Mouse (Mus musculus) retina, postnatal 7 days (tissue): ENCODE data around the gene Adnp.
A peak's percentile ranks its signal among the peaks of the same experiment; 100 is the strongest.

Source experiments
- DNase-seq: peaks from one replicate; pipeline ENCODE4 v3.0.0-alpha.2; 2012; ENCODE audit warnings: low read depth, low spot score

Gene Adnp

DNA sequence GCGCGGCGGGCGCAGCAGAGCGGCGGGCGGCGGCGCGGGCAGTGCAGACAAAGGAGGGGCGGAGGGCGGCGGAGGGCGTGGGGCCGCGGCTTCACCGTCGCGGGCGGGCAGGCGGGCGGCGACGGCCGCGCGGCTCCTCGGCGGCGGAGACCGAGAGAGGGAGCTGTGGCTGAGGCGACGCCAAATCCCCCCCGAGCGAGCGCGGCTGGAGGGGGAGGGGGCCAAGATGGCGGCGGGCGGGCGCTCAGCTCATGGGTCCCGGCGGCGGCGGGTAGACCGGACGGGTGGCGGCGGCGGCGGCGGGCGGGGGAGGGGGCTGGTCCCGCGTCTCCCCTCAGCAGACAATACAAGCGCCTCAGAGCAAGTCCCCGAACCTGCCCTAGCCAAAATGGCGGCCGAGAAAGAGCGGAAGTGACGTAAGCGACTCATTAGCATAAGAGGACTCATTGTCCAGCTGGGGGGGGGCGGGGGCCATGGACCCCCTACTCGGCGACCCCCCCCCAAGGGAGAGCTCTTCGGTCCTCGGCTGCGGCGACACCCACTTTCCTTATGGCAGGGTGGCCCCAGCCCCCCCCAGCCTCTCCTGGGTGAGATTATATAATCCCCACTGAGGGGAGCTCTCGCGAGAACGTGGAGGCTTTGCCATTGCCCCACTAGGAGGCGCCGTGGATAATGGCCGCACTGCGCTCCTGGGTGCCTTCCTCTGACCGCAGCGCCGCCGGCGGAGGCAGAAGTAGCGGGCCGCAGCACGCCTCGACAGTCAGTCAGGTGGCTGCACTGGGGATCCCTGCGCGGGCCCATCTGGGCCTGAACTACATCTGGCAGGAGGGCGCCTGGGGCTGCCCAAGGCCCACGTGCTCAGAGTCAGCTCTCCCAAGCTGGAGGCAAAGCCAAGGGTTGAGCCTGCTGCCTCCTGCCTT lies at the start of gene Adnp:
Gene Adnp (minus strand): TSS at position 388 of the 920 bp plus-strand sequence.
- DNase-seq: peak; percentile 97

DNA sequence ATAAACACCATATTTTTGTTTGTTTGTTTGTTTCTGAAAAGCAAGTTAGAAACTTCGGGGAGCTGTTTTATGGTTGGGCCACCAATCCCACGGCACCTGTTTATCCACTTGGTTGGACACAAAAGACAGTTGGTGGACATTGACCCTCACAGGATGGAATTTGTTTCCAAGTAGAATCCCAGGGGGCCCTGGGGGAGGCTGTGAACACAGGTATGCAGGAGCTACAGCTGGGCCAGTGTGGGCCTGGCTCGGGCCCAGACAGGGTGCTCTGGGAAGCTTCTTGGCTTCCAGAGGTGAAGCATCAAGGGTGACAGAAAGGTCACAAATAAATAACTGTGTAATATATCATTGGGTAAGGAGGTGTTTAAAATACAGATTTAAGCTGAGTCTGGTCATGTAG lies 49.6 kb upstream of the Adnp start:
- DNase-seq: no peak

DNA sequence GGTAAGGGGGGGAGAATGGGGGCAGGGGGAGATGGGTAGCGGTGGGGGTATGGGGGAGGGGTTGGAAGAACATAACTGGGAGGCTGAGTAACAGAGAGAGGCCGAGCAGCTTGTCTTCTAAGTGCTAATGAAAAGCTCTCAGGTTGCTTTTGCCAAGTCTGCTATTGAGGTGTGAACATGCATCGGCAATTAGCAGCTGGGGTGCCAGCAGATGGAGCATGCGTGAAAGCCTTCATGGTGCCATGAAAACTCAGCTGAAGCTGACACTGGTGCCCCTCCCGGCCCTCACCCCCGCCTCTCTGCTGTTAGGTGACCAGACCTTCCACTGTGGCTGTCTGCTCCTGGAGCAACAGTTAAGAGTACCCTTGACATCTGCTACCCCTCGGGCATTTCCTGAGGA lies 46.9 kb upstream of the Adnp start:
- DNase-seq: no peak

DNA sequence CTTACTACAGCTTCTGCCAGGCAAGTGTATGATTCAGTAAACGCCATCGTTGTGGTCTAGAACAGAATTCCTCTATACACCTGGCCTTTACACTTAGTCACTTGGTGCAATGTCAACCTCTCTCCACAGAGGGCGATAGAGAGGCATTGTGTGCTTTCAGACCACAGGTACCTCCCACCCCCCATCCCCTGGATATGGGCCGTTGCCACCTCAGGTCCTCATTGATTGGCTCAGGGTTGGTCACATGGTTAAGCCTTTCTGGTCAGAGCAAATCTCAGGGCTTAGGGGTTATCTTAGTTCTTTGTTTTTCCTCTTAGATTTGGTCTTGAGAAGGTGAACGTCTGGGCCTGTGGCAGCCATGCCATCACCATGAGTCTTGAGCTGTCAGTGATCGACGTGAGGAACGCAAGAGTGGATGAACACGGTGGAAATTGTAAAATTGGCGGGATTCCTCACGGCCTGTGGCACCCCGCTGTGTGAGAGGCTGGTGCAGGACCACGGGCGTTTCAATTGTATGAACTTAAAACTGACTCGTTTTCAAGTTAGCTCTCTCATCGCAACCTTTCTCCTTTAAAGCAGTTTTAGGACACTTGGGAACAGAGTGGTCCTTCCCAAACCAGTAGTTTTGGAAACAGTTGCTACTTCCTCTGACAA lies 45.9 kb upstream of the Adnp start:
- peak; percentile 69 for DNase-seq

DNA sequence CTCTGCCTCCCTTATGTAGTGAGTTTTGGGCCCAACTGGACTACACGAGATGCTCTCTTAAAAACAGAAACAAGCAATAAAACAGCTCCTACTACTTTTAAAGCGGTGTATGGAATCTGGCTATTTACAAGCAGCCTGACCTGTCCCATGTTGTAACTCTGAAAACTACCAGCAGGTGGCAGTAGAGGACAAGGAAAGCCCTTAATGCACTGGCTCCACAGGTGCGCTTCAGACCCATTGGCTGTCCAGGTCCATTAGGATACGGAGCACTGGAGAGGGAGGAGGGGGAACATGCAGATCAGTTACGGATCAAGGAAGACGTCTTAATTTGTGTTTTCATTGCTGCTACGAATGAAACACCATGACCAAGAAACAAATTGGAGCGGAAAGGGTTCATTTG lies 43.4 kb upstream of the Adnp start:
- peak; percentile 85 for DNase-seq

DNA sequence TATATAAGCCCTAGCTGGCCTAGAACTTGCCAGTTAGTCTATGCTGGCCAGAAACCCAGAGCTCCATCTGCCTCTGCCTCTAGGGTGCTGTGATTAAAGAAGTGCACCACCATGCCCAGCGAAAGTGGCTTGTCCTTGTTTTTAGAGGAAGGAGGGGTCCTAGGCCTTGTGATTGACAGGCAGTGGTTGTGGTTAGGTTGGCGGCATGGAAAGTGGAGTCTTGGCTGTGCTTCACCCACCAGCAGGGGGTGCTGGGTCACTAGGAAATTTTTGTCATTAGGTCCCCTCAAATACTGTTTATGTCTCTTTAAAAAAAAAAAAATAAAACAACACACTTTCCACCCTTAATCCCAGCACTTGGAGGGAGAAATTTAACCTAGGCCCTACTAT lies 41.9 kb upstream of the Adnp start:
- DNase-seq: no peak

DNA sequence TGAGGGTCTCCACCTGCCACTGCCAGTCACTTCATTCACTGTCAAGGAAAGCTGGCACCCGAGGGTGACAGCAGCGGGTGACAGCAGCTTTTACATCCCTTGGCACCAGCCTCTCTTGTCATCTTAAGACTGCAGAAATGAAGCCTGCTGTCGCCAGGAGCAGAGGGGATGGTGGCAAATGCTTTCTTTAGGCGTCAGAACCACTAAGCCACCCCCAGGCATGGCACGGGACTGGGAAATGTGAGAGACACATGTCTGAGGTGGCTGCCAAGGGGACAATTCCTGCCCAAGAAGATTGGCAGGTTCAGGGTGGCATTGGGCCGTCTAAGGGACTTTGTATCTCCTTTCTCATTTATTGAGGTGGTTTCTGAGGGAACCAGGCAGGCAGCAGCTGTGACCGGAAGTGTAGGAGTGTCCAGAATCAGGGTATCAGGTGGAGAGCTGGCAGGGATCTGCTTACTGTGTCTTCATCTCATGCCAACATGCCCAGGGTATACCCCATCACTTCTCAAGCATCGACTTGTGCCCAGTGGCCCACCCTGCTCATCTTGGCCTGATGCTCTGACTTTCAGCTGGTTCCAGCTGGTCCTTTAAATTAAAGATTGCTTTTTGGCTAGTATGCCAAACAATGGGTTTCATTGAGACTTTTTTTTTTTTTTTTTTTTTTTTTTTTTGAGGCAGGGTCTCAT lies 41.4 kb upstream of the Adnp start:
- DNase-seq: no peak

DNA sequence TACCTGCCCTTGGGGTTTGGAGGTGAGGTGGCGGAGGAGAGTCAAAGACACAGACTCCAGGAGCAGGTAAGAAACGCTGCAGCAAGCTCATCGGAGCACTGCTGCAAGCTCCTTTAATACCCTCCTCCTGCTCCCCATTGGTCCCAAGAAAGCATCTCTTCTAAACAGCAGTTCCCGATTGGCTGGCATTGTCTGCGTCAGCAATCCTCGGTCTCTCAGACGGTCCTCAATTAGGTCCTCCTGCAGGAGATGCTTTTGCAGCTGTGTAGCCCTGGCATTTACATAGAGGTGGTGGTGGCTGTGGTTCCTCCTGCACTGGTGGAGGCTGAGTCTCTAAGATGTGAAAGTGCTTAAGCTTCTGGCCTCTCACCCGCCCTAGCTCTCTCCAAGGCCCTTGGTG lies 38.7 kb upstream of the Adnp start:
- no peak for DNase-seq

DNA sequence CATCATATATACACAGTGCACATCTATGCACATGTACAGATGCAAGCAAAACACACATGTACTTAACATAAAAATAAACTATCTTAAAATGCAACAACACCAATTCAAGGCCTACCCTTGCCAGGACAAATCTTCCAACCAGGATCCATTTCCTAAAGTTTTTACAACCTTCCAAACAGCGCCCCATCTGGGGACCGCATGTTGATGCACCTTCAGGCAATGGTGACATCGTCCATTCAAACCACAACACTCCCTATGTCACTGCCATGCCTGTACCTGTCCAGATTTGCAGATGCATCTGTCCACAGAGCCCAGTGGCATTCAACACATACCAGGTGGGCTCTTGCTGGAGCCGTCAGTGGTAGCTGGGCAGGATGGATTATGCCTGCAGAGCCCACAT lies 36.4 kb upstream of the Adnp start:
- DNase-seq: no peak

DNA sequence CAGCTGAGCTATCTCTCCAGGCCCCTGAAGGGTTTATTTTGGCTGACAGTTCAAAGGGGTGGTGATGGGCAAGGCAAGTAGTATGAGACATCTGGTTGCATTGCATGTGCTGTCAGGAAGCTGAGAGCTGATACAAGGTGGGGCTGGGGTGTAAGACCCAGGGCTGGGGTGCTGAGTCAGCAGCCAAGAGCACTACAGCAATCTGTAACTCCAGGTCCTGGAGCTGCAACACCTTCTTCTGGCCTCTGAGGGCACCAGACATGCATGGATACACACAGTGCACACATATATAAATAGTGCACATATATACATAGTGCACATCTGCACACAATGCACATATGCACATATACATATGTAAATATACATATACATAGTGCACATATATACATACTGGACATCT lies 35.9 kb upstream of the Adnp start:
- no peak for DNase-seq

DNA sequence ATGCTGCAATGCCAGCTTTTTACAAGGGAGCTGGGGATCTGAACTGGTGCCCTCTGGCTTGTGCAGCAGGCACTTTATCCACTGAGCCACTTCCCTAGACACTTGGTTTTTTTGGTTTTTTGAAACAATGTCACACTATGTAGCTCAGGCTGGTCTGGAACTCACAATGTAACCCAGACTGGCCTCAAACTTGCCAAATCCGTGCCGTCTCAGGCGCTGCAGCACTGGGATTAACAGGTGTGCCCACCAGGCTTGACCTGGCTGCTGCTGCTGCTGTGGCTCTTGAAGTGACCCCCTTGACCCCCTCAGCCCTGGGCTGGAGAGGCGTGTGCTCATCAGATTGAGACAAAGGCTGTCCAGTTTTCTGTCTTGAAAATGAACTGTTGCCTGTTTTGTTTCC lies 31.4 kb upstream of the Adnp start:
- no peak for DNase-seq

DNA sequence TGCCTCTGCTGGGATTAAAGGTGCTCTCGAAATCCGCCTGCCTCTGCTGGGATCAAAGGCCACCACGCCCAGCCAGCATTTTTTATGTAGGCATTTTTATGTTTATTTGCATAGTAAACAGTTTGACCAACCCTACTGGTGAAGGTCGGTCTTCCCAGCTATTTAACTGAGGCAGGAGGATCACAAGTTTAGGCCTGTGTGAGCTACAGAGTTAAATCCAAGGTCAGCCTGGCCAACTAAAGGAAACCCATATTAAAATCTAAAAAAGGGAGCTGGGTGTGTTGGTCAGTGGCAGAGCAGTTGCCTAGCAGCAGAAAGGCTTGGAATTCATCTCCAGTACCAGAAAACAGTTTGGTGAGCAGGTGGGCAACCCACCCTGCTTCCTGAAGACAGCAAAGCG lies 26.4 kb upstream of the Adnp start:
- no peak for DNase-seq

DNA sequence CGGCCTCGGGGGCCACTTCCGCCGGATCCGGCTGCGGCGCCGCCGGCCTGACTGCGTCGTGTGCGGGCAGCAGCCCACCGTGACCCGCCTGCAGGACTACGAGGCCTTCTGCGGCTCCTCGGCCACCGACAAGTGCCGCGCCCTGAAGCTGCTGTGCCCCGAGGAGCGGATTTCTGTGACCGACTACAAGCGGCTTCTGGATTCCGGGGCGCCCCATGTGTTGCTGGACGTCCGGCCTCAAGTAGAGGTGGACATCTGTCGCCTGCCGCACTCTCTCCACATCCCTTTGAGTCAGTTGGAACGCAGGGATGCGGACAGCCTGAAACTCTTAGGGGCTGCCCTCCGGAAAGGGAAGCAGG lies 24.5 kb upstream of the Adnp start:
- no peak for DNase-seq

DNA sequence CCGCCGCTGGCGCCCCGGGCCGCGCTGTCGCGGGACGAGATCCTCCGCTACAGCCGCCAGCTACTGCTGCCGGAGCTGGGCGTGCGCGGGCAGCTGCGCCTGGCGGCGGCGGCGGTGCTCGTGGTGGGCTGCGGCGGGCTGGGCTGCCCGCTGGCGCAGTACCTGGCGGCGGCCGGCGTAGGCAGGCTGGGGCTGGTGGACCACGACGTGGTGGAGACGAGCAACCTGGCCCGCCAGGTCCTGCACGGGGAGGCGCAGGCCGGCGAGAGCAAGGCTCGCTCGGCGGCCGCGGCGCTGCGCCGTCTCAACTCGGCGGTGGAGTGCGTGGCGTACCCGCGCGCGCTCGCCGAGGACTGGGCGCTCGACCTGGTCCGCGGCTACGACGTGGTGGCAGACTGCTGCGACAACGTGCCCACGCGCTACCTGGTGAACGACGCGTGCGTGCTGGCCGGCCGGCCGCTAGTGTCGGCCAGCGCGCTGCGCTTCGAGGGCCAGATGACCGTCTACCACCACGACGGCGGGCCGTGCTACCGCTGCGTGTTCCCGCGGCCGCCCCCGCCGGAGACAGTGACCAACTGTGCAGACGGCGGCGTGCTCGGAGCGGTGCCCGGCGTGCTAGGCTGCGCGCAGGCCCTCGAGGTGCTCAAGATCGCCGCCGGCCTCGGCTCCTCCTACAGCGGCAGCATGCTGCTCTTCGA lies 24.0 kb upstream of the Adnp start:
- no peak for DNase-seq

DNA sequence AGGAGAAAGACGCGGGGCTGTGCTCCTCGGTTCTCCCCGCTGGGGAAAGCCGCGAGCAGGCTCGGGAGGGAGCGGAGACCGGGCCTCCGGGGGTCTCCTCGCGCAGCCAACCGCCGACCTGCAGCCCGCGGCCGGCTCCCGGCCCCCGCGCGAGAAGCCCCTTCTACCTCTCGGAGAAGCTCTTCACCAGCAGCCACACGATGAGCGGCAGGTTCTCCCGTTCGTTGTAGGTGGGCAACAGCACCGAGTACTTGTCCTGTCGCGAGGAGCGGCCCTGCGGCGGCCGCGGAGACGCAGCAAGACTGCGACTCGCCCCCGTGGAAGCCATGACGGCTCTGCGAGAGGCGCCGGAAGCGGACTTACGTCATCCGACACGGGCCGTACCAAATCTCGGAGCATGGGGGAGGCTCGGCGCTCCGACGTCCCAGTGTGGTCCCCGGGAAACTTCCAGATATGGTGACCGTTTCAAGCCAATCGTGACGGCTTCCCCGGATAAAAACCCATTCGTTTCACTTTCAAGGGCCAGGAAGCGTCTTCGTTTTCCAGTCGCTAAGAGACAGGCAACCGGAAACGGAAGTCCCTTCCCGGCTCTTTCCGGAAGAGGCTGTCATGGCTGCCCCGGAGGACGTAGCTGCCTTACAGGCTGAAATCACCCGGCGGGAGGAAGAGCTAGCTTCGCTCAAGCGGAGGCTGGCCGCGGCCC lies 23.3 kb upstream of the Adnp start, which contains the start of the genes Gm20716, Dpm1 and Mocs3:
Gene Gm20716 (minus strand): TSS at position 339 of the 703 bp plus-strand sequence.
Gene Dpm1 (minus strand): TSS at position 566 of the 703 bp plus-strand sequence.
Gene Mocs3 (plus strand): TSS at position 597 of the 703 bp plus-strand sequence.
- DNase-seq: peak; percentile 86

DNA sequence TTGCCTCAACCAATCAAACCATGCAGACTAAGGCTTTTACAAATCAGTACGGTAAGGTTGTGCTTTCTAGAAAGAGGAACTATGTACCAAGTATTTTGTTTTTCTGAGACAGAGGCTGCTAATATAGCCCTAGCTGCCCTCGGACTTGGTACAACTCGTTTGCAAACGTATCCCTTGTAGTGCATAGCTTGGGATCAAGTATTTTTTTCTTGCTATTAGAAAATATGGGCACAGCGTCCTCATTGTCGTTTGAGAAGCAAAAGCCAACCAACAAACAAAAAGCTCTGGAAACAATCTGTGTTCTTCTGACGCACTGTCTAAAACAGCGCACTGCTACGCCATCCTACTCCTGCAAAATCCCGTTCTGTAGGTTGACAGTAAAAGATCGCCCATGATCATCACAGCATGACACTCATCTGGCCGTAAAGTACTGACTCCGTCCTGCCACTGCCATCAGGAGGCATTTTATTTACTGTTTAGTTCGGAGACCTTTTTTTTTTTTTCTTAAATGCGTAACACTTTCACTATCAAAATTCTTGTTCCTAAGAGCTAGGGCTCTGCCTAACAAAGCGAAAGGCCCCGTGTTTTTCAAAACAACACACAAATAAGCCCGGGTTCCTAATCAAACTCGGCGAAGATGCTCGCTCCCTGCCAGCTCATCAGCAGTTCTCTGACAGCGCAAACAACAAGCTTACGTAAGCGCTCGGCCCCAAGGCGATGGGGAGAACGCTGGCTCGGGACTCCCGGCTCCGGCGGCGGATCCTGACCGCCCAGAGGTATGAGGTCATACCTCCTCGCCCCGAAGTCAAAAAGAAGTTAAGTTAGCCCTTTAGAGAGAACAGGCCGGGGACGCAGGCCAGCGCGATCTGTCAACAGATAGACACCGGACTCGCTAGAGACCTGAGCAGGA lies 22.5 kb upstream of the Adnp start:
- no peak for DNase-seq

DNA sequence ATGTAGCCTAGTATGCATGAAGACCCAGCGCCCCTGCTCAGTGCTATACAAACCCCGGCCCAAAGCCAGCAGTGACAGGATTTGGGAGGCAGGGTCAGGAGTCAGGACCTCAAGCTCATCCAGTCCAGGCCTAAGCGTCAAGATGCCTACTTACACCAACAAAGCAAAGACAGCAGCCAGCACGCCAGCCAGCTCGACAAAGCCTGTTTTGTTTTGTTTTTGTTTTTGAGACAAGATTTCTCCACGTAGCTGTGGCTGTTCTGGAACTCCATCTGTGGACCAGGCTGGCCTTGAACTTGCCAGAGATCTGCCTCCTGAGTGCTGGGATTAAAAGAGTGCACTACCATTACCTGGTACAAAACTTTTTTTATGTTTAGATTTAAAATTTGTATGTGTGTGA lies 16.4 kb upstream of the Adnp start:
- DNase-seq: no peak

DNA sequence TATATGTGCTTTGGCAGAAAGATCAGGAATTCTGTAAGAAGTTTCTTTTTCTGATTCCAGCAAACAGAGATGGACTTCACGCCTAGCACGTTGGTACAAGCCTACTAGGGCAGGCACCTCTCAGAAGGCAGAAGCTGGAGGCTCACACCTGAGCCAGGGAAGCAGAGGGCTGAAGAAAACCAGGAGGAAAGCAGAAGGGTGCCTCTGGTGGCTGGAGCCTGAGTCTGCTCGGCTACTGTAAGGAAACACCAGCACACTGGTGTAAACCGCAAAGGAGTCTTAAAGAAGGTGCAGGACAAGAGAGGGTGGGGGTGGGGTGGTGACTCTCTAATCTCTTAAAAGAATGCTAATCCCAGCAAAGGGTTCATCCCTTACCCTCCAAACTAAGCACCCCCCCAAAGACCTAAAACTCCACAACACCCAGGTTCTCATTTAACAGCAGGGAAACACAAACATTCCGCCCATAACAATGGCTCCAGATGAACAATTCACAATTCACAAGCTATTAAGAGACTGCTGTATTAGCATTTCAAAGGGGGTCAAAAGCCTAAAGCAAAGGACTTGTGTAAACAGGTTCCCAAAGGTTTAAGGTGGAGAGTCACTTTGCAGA lies 7.0 kb upstream of the Adnp start:
- no peak for DNase-seq

DNA sequence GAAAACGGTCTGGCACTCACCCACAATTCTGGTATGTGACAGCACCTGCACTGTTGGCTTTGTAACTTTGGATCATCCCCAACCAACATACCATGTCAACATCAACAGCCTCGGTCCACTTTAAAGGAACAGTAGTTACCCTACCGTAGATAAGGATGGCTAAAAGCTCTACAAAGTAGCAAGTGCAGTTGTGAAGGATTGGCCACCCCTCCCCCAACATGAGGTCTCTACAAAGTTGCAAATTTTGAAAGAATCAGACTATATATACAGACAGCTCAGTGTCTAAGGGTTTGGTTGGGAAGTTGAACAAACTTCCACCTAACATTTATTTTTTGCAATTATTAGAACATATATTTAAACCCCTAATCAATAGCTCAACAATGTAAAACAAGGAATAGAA lies 971 bp upstream of the Adnp start:
- no peak for DNase-seq
